Mouse (Mus musculus): ENCODE results near the gene Dnajb8. TPM values are rescaled to one million over a fixed set of nuclear protein-coding genes. Genes with fewer than 3 reads are reported as not detected.
A peak's percentile ranks its signal among the peaks of the same experiment; 100 is the strongest.

The Dnajb8 gene
- polyA plus RNA-seq, 1 experiment from 2014 or later = not detected

- WGBS = 1% methylated on average over 58 of the region's 58 CpGs
Observed at GRCm38 (mm10) chr6:88194053-88194977, 27.8 kb upstream of the Dnajb8 start.

GRCm38 (mm10) chr6:88194978-88195325, 27.1 kb upstream of the Dnajb8 start:
- H3K4me3 ChIP-seq = peak overlapping the region; percentile 66; the same call in 1 of the 2 replicates
- no peak overlapping the region for H3K27ac ChIP-seq (replicated peaks)

More at GRCm38 (mm10) chr6:88194053-88194977, 27.8 kb upstream of the Dnajb8 start:
- Histone ChIP-seq H3K9me3 (no peaks in the 10 kb centered on the region), H3K4me3 (peak overlapping the region; percentile 66), H3K27ac (replicated peaks) (peak overlapping the region; percentile 75), H3K4me1 (peaks cover 76% of the 10 kb centered on the region), H3K36me3 (replicated peaks) (no peaks in the 10 kb centered on the region), H3K27me3 (replicated peaks; ENCODE audit: low read depth, poor library complexity, severe bottlenecking) (peaks cover 100% of the 10 kb centered on the region)
- peak; percentile 73 for DNase-seq (ENCODE audit: low spot score)

GRCm38 (mm10) chr6:88196054-88196732, 25.9 kb upstream of the Dnajb8 start:
- Histone ChIP-seq H3K36me3 (replicated peaks) (peaks cover 4% of the 10 kb centered on the region), H3K4me3 (peak overlapping the region; percentile 66), H3K27ac (replicated peaks) (peak overlapping the region; percentile 81), H3K27me3 (replicated peaks; ENCODE audit: low read depth, poor library complexity, severe bottlenecking) (peaks cover 100% of the 10 kb centered on the region), H3K4me1 (peaks cover 76% of the 10 kb centered on the region), H3K9me3 (no peaks in the 10 kb centered on the region)
- under 1% methylated on average over 33 of the region's 33 CpGs for WGBS
- DNase-seq (ENCODE audit: low spot score) = peak; percentile 61

More at GRCm38 (mm10) chr6:88194978-88195325, 27.1 kb upstream of the Dnajb8 start:
- peak; percentile 54 for DNase-seq (ENCODE audit: low spot score)
- WGBS = 3% methylated on average over 7 of the region's 7 CpGs
- H3K36me3 ChIP-seq (replicated peaks) = no peaks in the 10 kb centered on the region
- H3K4me1 ChIP-seq = peaks cover 76% of the 10 kb centered on the region
- H3K27me3 ChIP-seq (replicated peaks; ENCODE audit: low read depth, poor library complexity, severe bottlenecking) = peaks cover 100% of the 10 kb centered on the region
- H3K9me3 ChIP-seq = no peaks in the 10 kb centered on the region

GRCm38 (mm10) chr6:88196733-88197312, 25.2 kb upstream of the Dnajb8 start:
- Histone ChIP-seq H3K27me3 (replicated peaks; ENCODE audit: low read depth, poor library complexity, severe bottlenecking) (peaks cover 100% of the 10 kb centered on the region), H3K9me3 (no peaks in the 10 kb centered on the region), H3K36me3 (replicated peaks) (peaks cover 4% of the 10 kb centered on the region), H3K4me3 (peak overlapping the region; percentile 66), H3K4me1 (peaks cover 79% of the 10 kb centered on the region), H3K27ac (replicated peaks) (peak overlapping the region; percentile 81)
- under 1% methylated on average over 44 of the region's 44 CpGs for WGBS
- DNase-seq (ENCODE audit: low spot score) = peak; percentile 66

- Histone ChIP-seq H3K27ac (replicated peaks) (peak overlapping the region; percentile 81), H3K4me3 (peak overlapping the region; percentile 66), H3K27me3 (replicated peaks; ENCODE audit: low read depth, poor library complexity, severe bottlenecking) (peaks cover 100% of the 10 kb centered on the region), H3K9me3 (no peaks in the 10 kb centered on the region), H3K4me1 (peaks cover 85% of the 10 kb centered on the region), H3K36me3 (replicated peaks) (peaks cover 4% of the 10 kb centered on the region)
- peak; percentile 77 for DNase-seq (ENCODE audit: low spot score)
- 1% methylated on average over 39 of the region's 39 CpGs for WGBS
Observed at GRCm38 (mm10) chr6:88197313-88198069, 24.6 kb upstream of the Dnajb8 start.

- H3K4me1 ChIP-seq = peaks cover 90% of the 10 kb centered on the region
- H3K27ac ChIP-seq (replicated peaks) = peak overlapping the region; percentile 81
- peaks cover 4% of the 10 kb centered on the region for H3K36me3 ChIP-seq (replicated peaks)
- peak overlapping the region; percentile 66 for H3K4me3 ChIP-seq
- peaks cover 100% of the 10 kb centered on the region for H3K27me3 ChIP-seq (replicated peaks; ENCODE audit: low read depth, poor library complexity, severe bottlenecking)
- peak; percentile 92 for DNase-seq (ENCODE audit: low spot score)
- no peaks in the 10 kb centered on the region for H3K9me3 ChIP-seq
- WGBS = under 1% methylated on average over 61 of the region's 62 CpGs
Observed at GRCm38 (mm10) chr6:88198070-88198940, 23.8 kb upstream of the Dnajb8 start.

- Histone ChIP-seq H3K9me3 (no peaks in the 10 kb centered on the region), H3K36me3 (replicated peaks) (peaks cover 4% of the 10 kb centered on the region), H3K4me3 (peak overlapping the region; percentile 66), H3K27me3 (replicated peaks; ENCODE audit: low read depth, poor library complexity, severe bottlenecking) (peaks cover 100% of the 10 kb centered on the region), H3K4me1 (peaks cover 90% of the 10 kb centered on the region), H3K27ac (replicated peaks) (peak overlapping the region; percentile 75)
- WGBS = 1% methylated on average over 39 of the region's 39 CpGs
- DNase-seq (ENCODE audit: low spot score) = peak; percentile 61
Observed at GRCm38 (mm10) chr6:88199001-88199717, 22.9 kb upstream of the Dnajb8 start.

- H3K36me3 ChIP-seq (replicated peaks) = peaks cover 4% of the 10 kb centered on the region
- 2% methylated on average over 50 of the region's 50 CpGs for WGBS
- H3K4me3 ChIP-seq = peak overlapping the region; percentile 66
- peaks cover 90% of the 10 kb centered on the region for H3K4me1 ChIP-seq
- no peaks in the 10 kb centered on the region for H3K9me3 ChIP-seq
- H3K27me3 ChIP-seq (replicated peaks; ENCODE audit: low read depth, poor library complexity, severe bottlenecking) = peaks cover 100% of the 10 kb centered on the region
- H3K27ac ChIP-seq (replicated peaks) = peak overlapping the region; percentile 75
- DNase-seq (ENCODE audit: low spot score) = peak; percentile 54
Observed at GRCm38 (mm10) chr6:88199718-88200692, 22.1 kb upstream of the Dnajb8 start.

GRCm38 (mm10) chr6:88200693-88201609, 21.1 kb upstream of the Dnajb8 start:
- Histone ChIP-seq H3K27ac (replicated peaks) (peak overlapping the region; percentile 54), H3K4me1 (peaks cover 96% of the 10 kb centered on the region), H3K27me3 (replicated peaks; ENCODE audit: low read depth, poor library complexity, severe bottlenecking) (peaks cover 100% of the 10 kb centered on the region), H3K9me3 (no peaks in the 10 kb centered on the region), H3K4me3 (peak overlapping the region; percentile 66), H3K36me3 (replicated peaks) (peaks cover 4% of the 10 kb centered on the region)
- DNase-seq (ENCODE audit: low spot score) = peak; percentile 46
- WGBS = 7% methylated on average over 20 of the region's 20 CpGs

Data from embryonic facial prominence, embryonic 10.5 days (tissue).